Mouse (Mus musculus): ENCODE data around the gene Tbc1d10a.

GRCm38 (mm10) chr11:4239691-4240090 lies 53.1 kb downstream of the Tbc1d10a start:
- no peak for TF ChIP-seq GATA1 (IDR thresholded peaks at IDR 0.05; ENCODE audit: borderline replicate concordance, low read length)
- no peak for TF ChIP-seq FLI1 (IDR thresholded peaks at IDR 0.05; ENCODE audit: low read length)

Data from megakaryocyte, embryonic 14.5 days (primary cell).